Mouse (Mus musculus): ENCODE measurements at regions not wholly inside any gene's neighbourhood (a gene's known extent, or its start where the extent isn't known, plus 50 kb on each side); places are given as distances from the start of the nearest gene placed in this dataset.

- WGBS (ENCODE audit: insufficient replicate concordance) = 81% methylated on average over 7 of the region's 7 CpGs
- Histone ChIP-seq H3K4me3 (ENCODE audit: low read depth, low read length) (no peak overlapping the region), H3K27me3 (ENCODE audit: control insufficient read depth, insufficient read depth, low read length) (no peaks in the 10 kb centered on the region), H3K4me1 (ENCODE audit: control insufficient read depth, insufficient read depth, low read length) (no peaks in the 10 kb centered on the region), H3K4me2 (no peak overlapping the region), H3K36me3 (ENCODE audit: control insufficient read depth, insufficient read depth, low read length) (no peaks in the 10 kb centered on the region), H3K9me3 (replicated peaks; ENCODE audit: control insufficient read depth, low read length) (no peaks in the 10 kb centered on the region), H3K9ac (ENCODE audit: low read depth, low read length) (no peak overlapping the region), H3K27ac (ENCODE audit: low read depth, low read length) (no peak overlapping the region)
- ATAC-seq (replicated peaks; ENCODE audit: insufficient number of reproducible peaks, low FRiP score, low TSS enrichment) = no peak
These were observed 59.1 kb upstream of the Cdc42ep3 start for GRCm38 (mm10) chr17:79414006-79414405.

GRCm38 (mm10) chr17:79417953-79418352, 63.1 kb upstream of the Cdc42ep3 start:
- Histone ChIP-seq H3K9me3 (replicated peaks; ENCODE audit: control insufficient read depth, low read length) (no peaks in the 10 kb centered on the region), H3K36me3 (ENCODE audit: control insufficient read depth, insufficient read depth, low read length) (no peaks in the 10 kb centered on the region), H3K9ac (ENCODE audit: low read depth, low read length) (no peak overlapping the region), H3K4me3 (ENCODE audit: low read depth, low read length) (no peak overlapping the region), H3K27ac (ENCODE audit: low read depth, low read length) (no peak overlapping the region), H3K4me2 (no peak overlapping the region), H3K27me3 (ENCODE audit: control insufficient read depth, insufficient read depth, low read length) (no peaks in the 10 kb centered on the region), H3K4me1 (ENCODE audit: control insufficient read depth, insufficient read depth, low read length) (no peaks in the 10 kb centered on the region)
- ATAC-seq (replicated peaks; ENCODE audit: insufficient number of reproducible peaks, low FRiP score, low TSS enrichment) = no peak
- WGBS (ENCODE audit: insufficient replicate concordance) = 91% methylated on average over 1 of the region's 1 CpGs

DNA sequence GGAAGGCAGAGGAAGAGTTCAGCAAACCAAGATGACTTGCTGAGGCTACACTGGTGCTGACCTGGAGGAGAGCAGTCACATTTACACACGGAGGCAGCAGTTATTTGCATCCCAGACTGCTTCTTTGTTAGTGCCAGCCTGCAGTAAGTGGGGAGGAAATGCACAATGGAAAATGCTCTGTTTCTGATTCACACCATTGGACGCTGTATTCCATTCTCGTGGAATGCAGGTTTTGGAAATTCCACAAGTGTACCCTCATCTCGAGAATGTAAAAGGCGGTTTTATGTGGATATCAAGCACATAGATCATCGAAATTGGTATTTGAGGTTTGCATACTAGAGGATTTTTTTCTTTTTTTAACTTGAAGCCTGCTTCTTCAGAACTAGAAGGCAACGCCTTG, 66.7 kb upstream of the Cdc42ep3 start:
- no peak for ATAC-seq (replicated peaks; ENCODE audit: insufficient number of reproducible peaks, low FRiP score, low TSS enrichment)
- H3K9me3 ChIP-seq (replicated peaks; ENCODE audit: control insufficient read depth, low read length) = no peaks in the 10 kb centered on the region
- no peaks in the 10 kb centered on the region for H3K4me1 ChIP-seq (ENCODE audit: control insufficient read depth, insufficient read depth, low read length)
- H3K27ac ChIP-seq (ENCODE audit: low read depth, low read length) = no peak overlapping the region
- no peak overlapping the region for H3K4me3 ChIP-seq (ENCODE audit: low read depth, low read length)
- H3K36me3 ChIP-seq (ENCODE audit: control insufficient read depth, insufficient read depth, low read length) = no peaks in the 10 kb centered on the region
- H3K27me3 ChIP-seq (ENCODE audit: control insufficient read depth, insufficient read depth, low read length) = no peaks in the 10 kb centered on the region
- H3K4me2 ChIP-seq = no peak overlapping the region
- 70% methylated on average over 7 of the region's 7 CpGs for WGBS (ENCODE audit: insufficient replicate concordance)
- H3K9ac ChIP-seq (ENCODE audit: low read depth, low read length) = no peak overlapping the region

- H3K27me3 ChIP-seq (ENCODE audit: control insufficient read depth, insufficient read depth, low read length) = no peaks in the 10 kb centered on the region
- no peaks in the 10 kb centered on the region for H3K36me3 ChIP-seq (ENCODE audit: control insufficient read depth, insufficient read depth, low read length)
- H3K27ac ChIP-seq (ENCODE audit: low read depth, low read length) = no peak overlapping the region
- no peak overlapping the region for H3K9ac ChIP-seq (ENCODE audit: low read depth, low read length)
- no peak overlapping the region for H3K4me2 ChIP-seq
- H3K9me3 ChIP-seq (replicated peaks; ENCODE audit: control insufficient read depth, low read length) = no peaks in the 10 kb centered on the region
- no peak overlapping the region for H3K4me3 ChIP-seq (ENCODE audit: low read depth, low read length)
- H3K4me1 ChIP-seq (ENCODE audit: control insufficient read depth, insufficient read depth, low read length) = no peaks in the 10 kb centered on the region
- ATAC-seq (replicated peaks; ENCODE audit: insufficient number of reproducible peaks, low FRiP score, low TSS enrichment) = no peak
These were observed 84.3 kb upstream of the Cdc42ep3 start for GRCm38 (mm10) chr17:79439182-79439581.

GRCm38 (mm10) chr17:79442507-79443115, 87.7 kb upstream of the Cdc42ep3 start:
- no peak overlapping the region for H3K4me2 ChIP-seq
- H3K4me1 ChIP-seq (ENCODE audit: control insufficient read depth, insufficient read depth, low read length) = no peaks in the 10 kb centered on the region
- ATAC-seq (replicated peaks; ENCODE audit: insufficient number of reproducible peaks, low FRiP score, low TSS enrichment) = no peak
- H3K9ac ChIP-seq (ENCODE audit: low read depth, low read length) = no peak overlapping the region
- H3K4me3 ChIP-seq (ENCODE audit: low read depth, low read length) = no peak overlapping the region
- no peak overlapping the region for H3K27ac ChIP-seq (ENCODE audit: low read depth, low read length)
- no peaks in the 10 kb centered on the region for H3K36me3 ChIP-seq (ENCODE audit: control insufficient read depth, insufficient read depth, low read length)
- WGBS (ENCODE audit: insufficient replicate concordance) = 76% methylated on average over 3 of the region's 3 CpGs
- H3K27me3 ChIP-seq (ENCODE audit: control insufficient read depth, insufficient read depth, low read length) = no peaks in the 10 kb centered on the region
- H3K9me3 ChIP-seq (replicated peaks; ENCODE audit: control insufficient read depth, low read length) = no peaks in the 10 kb centered on the region

DNA sequence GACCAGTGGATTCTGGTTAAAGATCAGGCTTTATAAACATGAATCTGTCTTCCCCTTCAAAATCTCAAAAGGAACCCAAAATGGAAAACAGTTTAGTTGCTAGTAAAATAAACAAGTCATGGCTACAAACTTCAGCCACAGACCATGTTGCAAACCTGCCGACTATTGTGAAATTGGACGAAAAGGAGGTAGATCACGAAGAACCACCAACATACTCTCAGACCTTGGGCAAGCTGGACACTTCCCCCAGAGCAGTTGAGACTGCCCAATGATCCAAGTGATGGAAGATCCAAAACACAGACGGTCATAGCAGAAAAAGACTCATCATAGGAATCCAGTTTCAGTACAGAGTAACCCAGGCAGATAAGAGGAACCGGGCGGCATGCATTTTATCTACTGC, 92.3 kb upstream of the Cdc42ep3 start:
- no peaks in the 10 kb centered on the region for H3K27me3 ChIP-seq (ENCODE audit: control insufficient read depth, insufficient read depth, low read length)
- H3K4me3 ChIP-seq (ENCODE audit: low read depth, low read length) = no peak overlapping the region
- H3K9me3 ChIP-seq (replicated peaks; ENCODE audit: control insufficient read depth, low read length) = no peaks in the 10 kb centered on the region
- no peaks in the 10 kb centered on the region for H3K36me3 ChIP-seq (ENCODE audit: control insufficient read depth, insufficient read depth, low read length)
- 82% methylated on average over 6 of the region's 6 CpGs for WGBS (ENCODE audit: insufficient replicate concordance)
- H3K4me2 ChIP-seq = no peak overlapping the region
- no peak for ATAC-seq (replicated peaks; ENCODE audit: insufficient number of reproducible peaks, low FRiP score, low TSS enrichment)
- no peak overlapping the region for H3K9ac ChIP-seq (ENCODE audit: low read depth, low read length)
- H3K27ac ChIP-seq (ENCODE audit: low read depth, low read length) = no peak overlapping the region
- no peaks in the 10 kb centered on the region for H3K4me1 ChIP-seq (ENCODE audit: control insufficient read depth, insufficient read depth, low read length)

DNA sequence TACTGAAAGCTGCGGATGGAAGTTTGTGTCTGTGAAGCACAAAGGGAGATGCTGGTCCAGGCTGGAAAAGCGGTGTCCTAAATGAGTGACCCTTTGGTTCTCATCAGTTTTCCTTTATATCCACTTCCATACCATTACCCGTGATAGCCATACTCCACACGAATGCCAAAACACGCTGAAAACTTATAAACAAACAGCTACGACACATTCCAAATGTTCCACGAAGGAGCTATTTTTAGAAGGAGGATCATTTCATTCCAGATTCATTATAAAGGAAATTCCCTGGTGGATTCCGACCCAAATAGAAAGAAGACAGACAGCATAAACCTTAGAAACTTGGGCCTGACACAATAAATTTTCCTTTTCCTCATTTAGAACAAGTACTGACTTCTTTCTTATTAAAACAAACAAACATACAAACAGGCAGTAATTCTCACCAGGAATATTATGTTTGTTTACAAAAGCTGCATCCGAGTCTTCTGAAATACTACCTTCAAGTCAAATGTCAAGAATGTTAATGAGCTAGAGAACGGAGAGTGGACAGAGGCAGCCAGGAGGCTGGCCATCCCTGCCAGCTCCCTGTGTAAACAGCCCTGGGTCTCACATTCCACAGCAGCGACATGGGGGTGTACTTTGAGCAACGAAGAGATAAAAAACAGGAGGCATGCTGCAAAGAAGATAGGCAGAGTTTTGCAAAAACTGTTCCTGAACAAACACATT, 96.4 kb upstream of the Cdc42ep3 start:
- H3K27ac ChIP-seq (ENCODE audit: low read depth, low read length) = no peak overlapping the region
- 0 out of 2 replicates have a peak, but pooled peaks cover 8% of the 10 kb centered on the region for H3K4me1 ChIP-seq (ENCODE audit: control insufficient read depth, insufficient read depth, low read length)
- no peak for ATAC-seq (replicated peaks; ENCODE audit: insufficient number of reproducible peaks, low FRiP score, low TSS enrichment)
- H3K4me2 ChIP-seq = peak overlapping the region; percentile 17
- no peaks in the 10 kb centered on the region for H3K36me3 ChIP-seq (ENCODE audit: control insufficient read depth, insufficient read depth, low read length)
- WGBS (ENCODE audit: insufficient replicate concordance) = 25% methylated on average over 12 of the region's 12 CpGs
- no peaks in the 10 kb centered on the region for H3K27me3 ChIP-seq (ENCODE audit: control insufficient read depth, insufficient read depth, low read length)
- H3K9ac ChIP-seq (ENCODE audit: low read depth, low read length) = no peak overlapping the region
- H3K4me3 ChIP-seq (ENCODE audit: low read depth, low read length) = no peak overlapping the region
- no peaks in the 10 kb centered on the region for H3K9me3 ChIP-seq (replicated peaks; ENCODE audit: control insufficient read depth, low read length)

DNA sequence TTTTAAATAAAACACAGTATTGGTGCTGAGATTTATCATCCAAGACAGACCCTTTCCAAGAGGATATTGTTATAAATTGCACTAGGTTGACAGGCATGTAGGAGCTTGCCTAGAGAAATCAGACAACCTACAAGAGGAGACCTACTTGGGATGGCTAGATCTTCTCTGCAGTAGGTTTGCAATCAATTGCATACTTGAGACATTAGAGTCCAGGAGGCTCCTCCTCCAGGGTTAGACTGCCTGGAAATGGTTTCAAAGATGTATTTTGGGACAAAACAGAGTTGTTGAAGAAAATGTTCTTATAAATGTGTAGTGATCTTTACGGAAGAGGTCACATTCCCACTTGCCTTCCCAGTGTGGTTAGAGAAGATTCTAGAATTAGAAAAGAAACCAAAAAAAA, 98.9 kb upstream of the Cdc42ep3 start:
- Histone ChIP-seq H3K4me3 (ENCODE audit: low read depth, low read length) (no peak overlapping the region), H3K36me3 (ENCODE audit: control insufficient read depth, insufficient read depth, low read length) (no peaks in the 10 kb centered on the region), H3K4me1 (ENCODE audit: control insufficient read depth, insufficient read depth, low read length) (0 out of 2 replicates have a peak, but pooled peaks cover 8% of the 10 kb centered on the region), H3K9me3 (replicated peaks; ENCODE audit: control insufficient read depth, low read length) (no peaks in the 10 kb centered on the region), H3K4me2 (no peak overlapping the region), H3K27me3 (ENCODE audit: control insufficient read depth, insufficient read depth, low read length) (no peaks in the 10 kb centered on the region), H3K9ac (ENCODE audit: low read depth, low read length) (no peak overlapping the region), H3K27ac (ENCODE audit: low read depth, low read length) (no peak overlapping the region)
- WGBS (ENCODE audit: insufficient replicate concordance) = 92% methylated on average over 1 of the region's 1 CpGs
- ATAC-seq (replicated peaks; ENCODE audit: insufficient number of reproducible peaks, low FRiP score, low TSS enrichment) = no peak

GRCm38 (mm10) chr17:79454526-79454925, 99.6 kb upstream of the Cdc42ep3 start:
- no peak for ATAC-seq (replicated peaks; ENCODE audit: insufficient number of reproducible peaks, low FRiP score, low TSS enrichment)
- Histone ChIP-seq H3K9ac (ENCODE audit: low read depth, low read length) (no peak overlapping the region), H3K4me3 (ENCODE audit: low read depth, low read length) (no peak overlapping the region), H3K36me3 (ENCODE audit: control insufficient read depth, insufficient read depth, low read length) (no peaks in the 10 kb centered on the region), H3K27ac (ENCODE audit: low read depth, low read length) (no peak overlapping the region), H3K4me1 (ENCODE audit: control insufficient read depth, insufficient read depth, low read length) (0 out of 2 replicates have a peak, but pooled peaks cover 8% of the 10 kb centered on the region), H3K9me3 (replicated peaks; ENCODE audit: control insufficient read depth, low read length) (no peaks in the 10 kb centered on the region), H3K4me2 (no peak overlapping the region), H3K27me3 (ENCODE audit: control insufficient read depth, insufficient read depth, low read length) (no peaks in the 10 kb centered on the region)
- 36% methylated on average over 5 of the region's 5 CpGs for WGBS (ENCODE audit: insufficient replicate concordance)
